Mouse (Mus musculus) hindbrain, postnatal 0 days (tissue): ENCODE results near the gene Itih1. TPM values are rescaled to one million over a fixed set of nuclear protein-coding genes. Genes with fewer than 3 reads are reported as not detected.

Experiments
- ATAC-seq: fragments of 200-750 bp; cut with Nextera tagmentation; 2 replicates; pipeline ENCODE4 v1.8.0; 2017; ENCODE audit warnings: mild to moderate bottlenecking, moderate TSS enrichment, moderate library complexity
- DNase-seq: peaks from one replicate; pipeline ENCODE4 v3.0.0-alpha.2; 2015; ENCODE audit warnings: low spot score
- H3K27ac ChIP-seq: fragments of 300-500 bp; sonication (generic); 2 replicates; pipeline ENCODE4 v1.5.1; 2014; ENCODE audit warnings: mild to moderate bottlenecking
- H3K27me3 ChIP-seq: fragments of 300-500 bp; sonication (generic); 2 replicates; pipeline ENCODE4 v1.6.1; 2014; ENCODE audit warnings: low read length, mixed read lengths; ENCODE audit not compliant: insufficient read depth
- H3K36me3 ChIP-seq: fragments of 300-500 bp; sonication (generic); 2 replicates; pipeline ENCODE4 v1.6.1; 2014; ENCODE audit warnings: low read length, mixed read lengths; ENCODE audit not compliant: insufficient read depth
- H3K4me1 ChIP-seq: fragments of 300-500 bp; sonication (generic); 2 replicates; pipeline ENCODE4 v1.6.1; 2014; ENCODE audit warnings: antibody characterized with exemption, low read length, mixed read lengths; ENCODE audit not compliant: insufficient read depth
- H3K4me2 ChIP-seq: fragments of 300-500 bp; sonication (generic); 2 replicates; pipeline ENCODE4 v1.6.1; 2014; ENCODE audit warnings: low read depth, mild to moderate bottlenecking, low read length, moderate library complexity, mixed read lengths
- H3K4me3 ChIP-seq: fragments of 300-500 bp; sonication (generic); 2 replicates; pipeline ENCODE4 v1.5.1; 2014; ENCODE audit warnings: low read length
- H3K9ac ChIP-seq: fragments of 300-500 bp; sonication (generic); replicated peaks from 2 replicates; pipeline ENCODE4 v1.6.1; 2014; ENCODE audit warnings: mild to moderate bottlenecking, low read length, moderate library complexity, mixed read lengths
- H3K9me3 ChIP-seq: fragments of 300-500 bp; sonication (generic); 2 replicates; pipeline ENCODE4 v1.6.1; 2016; ENCODE audit warnings: low read length, mixed read lengths
- CTCF ChIP-seq: IDR thresholded peaks from 2 replicates; pipeline ENCODE4 v1.5.1; 2016; ENCODE audit warnings: antibody characterized with exemption, control low read depth, low read depth
- WGBS: fragments of 180-500 bp; shearing (Covaris S2); extraction: QIAGEN DNeasy Blood & Tissue Kit; methylation state at CpG from one replicate; pipeline ENCODE4 v1.1.7; 2014; 5-methylcytosine and 5-hydroxymethylcytosine counted together
- polyA plus RNA-seq: library from polyadenylated mRNA; unstranded; fragments of >200 nt; fragmentation: Nextera tagmentation; extraction: Ambion mirVana; gene quantifications from 2 replicates; pipeline ENCODE4 v1.2.1, GENCODE M21; 2015
- total RNA-seq: library from RNA; depleted of rRNA; stranded (reverse); fragments of >200 nt; gene quantifications from 2 replicates; pipeline ENCODE4 v1.2.3, GENCODE M21; 2014

Gene Itih1
- total and polyA plus RNA-seq, 2 experiments from 2014 or later: not detected

- no peak for TF ChIP-seq CTCF
- Histone ChIP-seq H3K4me3 (no peak overlapping the region), H3K9ac (no peak overlapping the region), H3K27ac (no peak overlapping the region), H3K27me3 (no peaks in the 10 kb centered on the region), H3K4me2 (no peak overlapping the region), H3K9me3 (no peaks in the 10 kb centered on the region), H3K36me3 (no peaks in the 10 kb centered on the region), H3K4me1 (peaks cover 3% of the 10 kb centered on the region; the same call in 1 of the 2 replicates)
- WGBS: 97% methylated on average over 10 of the region's 10 CpGs
- DNase-seq: no peak
- ATAC-seq: no peak
Observed at GRCm38 (mm10) chr14:30949986-30950385, 6.9 kb upstream of the Itih1 start.

- 90% methylated on average over 2 of the region's 2 CpGs for WGBS
- TF ChIP-seq CTCF: no peak
- ATAC-seq: no peak
Observed at GRCm38 (mm10) chr14:30944745-30945144, 1.7 kb upstream of the Itih1 start.

GRCm38 (mm10) chr14:30943860-30944674 is 978 bp upstream of the Itih1 start:
- no peak overlapping the region for H3K27ac ChIP-seq
- no peaks in the 10 kb centered on the region for H3K4me1 ChIP-seq
- H3K9me3 ChIP-seq: no peaks in the 10 kb centered on the region
- no peak overlapping the region for H3K4me3 ChIP-seq
- no peaks in the 10 kb centered on the region for H3K36me3 ChIP-seq
- WGBS: 62% methylated on average over 11 of the region's 11 CpGs
- H3K27me3 ChIP-seq: no peaks in the 10 kb centered on the region
- TF ChIP-seq CTCF: peak; percentile 79
- no peak overlapping the region for H3K9ac ChIP-seq
- DNase-seq: peak; percentile 49
- no peak for ATAC-seq
- H3K4me2 ChIP-seq: no peak overlapping the region

More at GRCm38 (mm10) chr14:30944745-30945144, 1.7 kb upstream of the Itih1 start:
- H3K9ac ChIP-seq: no peak overlapping the region
- H3K4me1 ChIP-seq: no peaks in the 10 kb centered on the region
- H3K9me3 ChIP-seq: no peaks in the 10 kb centered on the region
- DNase-seq: no peak
- H3K4me3 ChIP-seq: no peak overlapping the region
- H3K27ac ChIP-seq: no peak overlapping the region
- no peaks in the 10 kb centered on the region for H3K27me3 ChIP-seq
- H3K36me3 ChIP-seq: no peaks in the 10 kb centered on the region
- no peak overlapping the region for H3K4me2 ChIP-seq

- WGBS: 92% methylated on average over 4 of the region's 4 CpGs
- Histone ChIP-seq H3K27ac (no peak overlapping the region), H3K4me3 (no peak overlapping the region), H3K4me1 (no peaks in the 10 kb centered on the region), H3K9me3 (no peaks in the 10 kb centered on the region), H3K36me3 (no peaks in the 10 kb centered on the region), H3K4me2 (no peak overlapping the region), H3K27me3 (no peaks in the 10 kb centered on the region), H3K9ac (no peak overlapping the region)
- DNase-seq (no peak), ATAC-seq (no peak)
- TF ChIP-seq CTCF: no peak
Observed at GRCm38 (mm10) chr14:30942254-30942653, 835 bp downstream of the Itih1 start.

GRCm38 (mm10) chr14:30933351-30933750 is 9.7 kb downstream of the Itih1 start:
- WGBS: 86% methylated on average over 9 of the region's 9 CpGs
- H3K9ac ChIP-seq: no peak overlapping the region
- H3K9me3 ChIP-seq: no peaks in the 10 kb centered on the region
- no peak for DNase-seq
- no peak overlapping the region for H3K4me2 ChIP-seq
- H3K27me3 ChIP-seq: no peaks in the 10 kb centered on the region
- no peaks in the 10 kb centered on the region for H3K36me3 ChIP-seq
- TF ChIP-seq CTCF: no peak
- no peak overlapping the region for H3K4me3 ChIP-seq
- H3K4me1 ChIP-seq: no peaks in the 10 kb centered on the region
- ATAC-seq: no peak
- no peak overlapping the region for H3K27ac ChIP-seq

- Histone ChIP-seq H3K27ac (no peak overlapping the region), H3K9ac (no peak overlapping the region), H3K27me3 (no peaks in the 10 kb centered on the region), H3K36me3 (no peaks in the 10 kb centered on the region), H3K9me3 (no peaks in the 10 kb centered on the region), H3K4me2 (no peak overlapping the region), H3K4me1 (no peaks in the 10 kb centered on the region), H3K4me3 (no peak overlapping the region)
- DNase-seq (no peak), ATAC-seq (no peak)
- WGBS: 94% methylated on average over 4 of the region's 4 CpGs
- TF ChIP-seq CTCF: no peak
Observed at GRCm38 (mm10) chr14:30930386-30930785, 12.7 kb downstream of the Itih1 start.

GRCm38 (mm10) chr14:30925492-30925891 is 17.6 kb downstream of the Itih1 start:
- Histone ChIP-seq H3K27ac (no peak overlapping the region), H3K4me2 (no peak overlapping the region), H3K4me3 (no peak overlapping the region), H3K27me3 (no peaks in the 10 kb centered on the region), H3K36me3 (no peaks in the 10 kb centered on the region), H3K9me3 (no peaks in the 10 kb centered on the region), H3K4me1 (no peaks in the 10 kb centered on the region), H3K9ac (no peak overlapping the region)
- DNase-seq (no peak), ATAC-seq (no peak)
- no peak for TF ChIP-seq CTCF
- WGBS: 93% methylated on average over 3 of the region's 3 CpGs
